Mouse (Mus musculus) ES-CJ7 (cell line): ENCODE results near the gene Eif1.
"Not testable (repeated sequence)": the region's sequence is repeated elsewhere in the genome, so short reads cannot be mapped to it uniquely, and the experiment has no call there.

ENCODE experiments used
- DNase-seq: peaks from one replicate; pipeline ENCODE4 v3.0.0; 2011; ENCODE audit warnings: low read depth, low spot score

Eif1 gene

GRCm38 (mm10) chr11:100352076-100352857, 32.6 kb downstream of the Eif1 start:
- peak; percentile 68 for DNase-seq

DNA sequence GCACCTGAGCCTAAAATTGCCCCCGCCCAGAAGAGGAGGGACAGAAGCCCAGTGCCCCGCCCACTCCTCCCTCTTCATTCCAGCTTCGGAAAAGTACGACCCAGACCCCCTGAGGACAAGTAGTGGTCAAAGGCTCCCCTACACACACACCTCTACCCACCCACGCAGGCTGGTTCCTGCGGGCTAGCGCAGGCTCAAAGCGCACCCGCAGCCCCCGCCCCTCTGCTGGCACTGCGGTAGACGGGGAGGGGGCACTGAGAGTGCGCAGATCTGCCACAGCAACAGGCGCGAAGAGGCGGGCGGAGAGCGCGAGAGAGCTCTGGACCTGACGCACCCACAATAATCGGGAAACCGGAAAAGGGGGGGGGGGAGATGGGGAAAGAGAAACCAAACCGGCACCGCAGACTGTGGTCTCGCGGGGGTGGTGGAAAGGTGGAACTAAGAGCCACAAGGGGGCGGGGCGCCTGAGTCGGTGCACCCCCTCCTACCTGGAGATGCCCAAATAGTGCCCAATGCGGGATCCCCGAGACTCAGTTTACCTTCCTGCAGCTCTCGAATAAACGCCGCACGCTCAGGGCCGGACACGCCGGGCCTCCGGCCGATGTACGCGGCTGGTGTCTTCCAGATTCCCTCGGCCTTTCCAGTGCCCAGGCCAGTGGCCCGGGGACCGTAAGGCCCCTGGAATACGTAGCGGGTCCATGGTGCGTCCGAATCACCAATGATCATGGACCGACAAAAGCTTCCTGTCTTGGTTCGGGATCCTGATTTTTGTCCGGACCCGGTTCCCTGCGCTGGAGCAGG, 35.7 kb downstream of the Eif1 start:
- DNase-seq, result peak; percentile 83

DNA sequence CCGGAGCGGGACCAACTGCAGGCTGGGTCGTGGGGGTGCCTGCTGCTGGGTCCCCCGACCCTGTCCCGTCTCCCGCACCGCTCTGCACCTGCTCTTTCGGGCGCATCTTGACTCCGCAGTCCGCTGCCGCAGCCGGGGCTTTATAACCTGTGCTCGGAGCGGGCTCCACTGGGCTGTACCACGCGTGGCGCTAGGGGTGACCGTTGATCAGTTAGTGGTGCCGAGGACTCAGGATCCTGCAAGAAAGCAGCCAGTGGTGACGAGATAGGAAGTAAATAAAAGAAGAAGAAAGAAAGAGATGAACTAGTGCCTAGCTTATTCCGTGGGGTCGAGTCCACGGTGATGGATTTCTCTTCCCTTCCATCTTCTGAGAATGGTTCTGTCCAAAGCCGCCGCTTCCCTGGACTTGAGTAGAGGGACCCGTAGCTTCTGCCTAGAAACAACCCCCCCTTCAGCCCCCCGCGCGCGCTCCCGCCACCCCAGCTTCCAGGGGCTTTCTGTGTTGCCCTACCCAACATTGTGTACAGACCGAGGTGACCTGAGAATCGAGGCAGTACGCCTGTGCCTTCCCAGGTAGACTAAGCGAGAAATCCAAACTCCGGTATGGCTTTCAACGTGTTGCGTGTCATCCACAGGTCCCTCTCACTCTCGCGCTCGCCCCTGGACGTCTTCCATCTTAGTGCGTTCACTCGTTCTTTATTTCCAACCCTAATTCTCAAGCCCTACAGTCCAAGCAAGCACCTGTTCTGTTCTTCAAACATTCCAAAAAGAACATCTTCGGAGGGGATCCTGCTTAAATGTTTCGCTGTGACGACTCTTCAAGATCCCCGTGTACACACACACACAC, 36.5 kb downstream of the Eif1 start, which contains the start of gene Hap1:
Gene Hap1 (minus strand): TSS at position 157 of the 847 bp plus-strand sequence.
- DNase-seq, result peak; percentile 86

- peak; percentile 66 for DNase-seq
Observed at GRCm38 (mm10) chr11:100356819-100357211, 37.1 kb downstream of the Eif1 start.

DNA sequence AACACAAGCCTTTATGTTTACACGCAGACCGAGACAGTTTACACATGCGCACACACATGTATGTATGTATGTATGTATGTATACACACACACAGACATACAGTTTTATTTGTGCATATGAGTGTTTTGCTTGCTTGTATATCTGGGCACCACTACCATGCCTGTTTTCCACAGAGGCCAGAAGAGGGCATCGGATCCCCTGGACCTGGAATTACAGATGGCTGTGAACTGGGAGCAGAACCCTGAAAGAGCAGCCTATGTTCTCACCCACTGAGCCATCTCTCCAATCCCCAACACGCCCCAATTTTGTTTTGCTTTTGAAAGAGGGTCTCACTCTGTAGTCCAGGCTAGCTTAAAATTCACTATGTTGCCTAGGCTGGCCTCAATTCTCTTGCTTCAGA, 37.7 kb downstream of the Eif1 start:
- peak; percentile 68 for DNase-seq

DNA sequence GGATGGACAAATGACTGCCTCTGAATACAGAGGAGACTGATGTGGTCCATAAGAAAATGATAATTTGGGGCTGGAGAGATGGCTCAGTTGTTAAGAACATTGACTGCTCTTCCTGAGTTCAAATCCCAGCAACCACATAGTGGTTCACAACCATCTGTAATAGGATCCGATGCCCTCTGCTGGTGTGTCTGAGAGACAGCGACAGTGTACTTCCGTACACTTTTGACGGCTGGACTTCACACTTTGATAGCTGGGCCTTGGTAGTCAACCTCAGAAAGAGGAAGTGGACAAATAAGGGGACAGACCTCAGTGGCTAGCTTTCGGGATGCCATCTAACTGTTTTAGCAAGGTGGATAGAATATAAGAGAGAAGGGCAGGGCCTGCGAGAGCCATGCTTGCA, 40.5 kb downstream of the Eif1 start:
- DNase-seq, result no peak

DNA sequence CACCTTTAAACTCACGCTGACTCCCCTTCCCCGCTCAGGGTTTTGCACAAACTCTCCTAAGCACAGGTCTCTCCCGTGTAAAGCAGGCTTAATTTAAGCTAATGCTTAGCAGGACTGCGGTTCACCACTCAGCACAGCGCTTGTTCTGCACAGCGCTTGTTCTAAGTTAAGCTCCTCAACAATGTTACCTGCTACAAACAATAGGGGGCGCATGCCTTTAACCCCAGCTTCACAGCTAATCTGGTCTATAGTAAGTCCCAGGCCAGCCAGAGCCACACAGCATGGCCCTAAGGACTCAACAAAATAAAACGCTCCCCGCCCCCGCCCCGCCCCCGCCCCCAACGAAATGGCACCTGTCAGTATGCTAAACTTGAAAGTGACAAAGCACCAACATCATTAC, 41.4 kb downstream of the Eif1 start:
- not testable (repeated sequence) for DNase-seq

DNA sequence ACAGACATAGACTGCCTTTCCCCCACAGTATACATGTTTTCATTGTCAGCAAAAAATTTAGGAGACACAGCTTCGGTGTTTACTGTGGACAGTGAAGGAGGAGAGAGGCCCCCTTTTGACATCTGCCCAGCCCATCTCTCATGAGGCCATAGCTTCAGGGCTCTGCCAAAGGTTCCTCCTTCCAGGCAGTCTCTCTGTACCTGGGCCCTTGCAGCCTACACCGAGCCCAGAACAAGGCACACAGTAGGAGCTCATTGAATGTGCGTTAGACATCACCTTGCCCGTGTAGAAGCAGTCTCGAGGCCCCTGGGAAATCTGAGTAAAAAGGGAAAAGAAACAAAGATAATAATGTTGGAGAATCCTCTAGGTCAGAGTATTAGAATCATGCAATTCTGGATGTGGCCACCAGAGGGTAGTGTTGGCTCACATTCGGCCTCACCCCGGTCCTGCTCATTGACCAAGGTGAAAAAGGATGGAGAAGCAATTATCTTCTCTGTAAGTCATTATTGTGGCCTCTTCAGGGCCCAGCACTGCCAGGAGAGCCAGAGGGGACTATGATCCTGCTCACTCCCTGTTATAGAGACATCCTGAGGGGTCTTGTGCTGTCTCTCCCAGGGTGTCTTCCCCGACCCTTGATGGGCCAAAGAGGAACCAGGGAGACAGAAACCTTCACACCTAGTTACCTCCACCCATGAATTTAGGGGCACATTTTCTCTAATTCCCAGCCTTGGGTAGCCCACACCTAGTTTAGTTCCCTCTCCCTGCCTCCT, 42.7 kb downstream of the Eif1 start:
- DNase-seq, result peak; percentile 66

DNA sequence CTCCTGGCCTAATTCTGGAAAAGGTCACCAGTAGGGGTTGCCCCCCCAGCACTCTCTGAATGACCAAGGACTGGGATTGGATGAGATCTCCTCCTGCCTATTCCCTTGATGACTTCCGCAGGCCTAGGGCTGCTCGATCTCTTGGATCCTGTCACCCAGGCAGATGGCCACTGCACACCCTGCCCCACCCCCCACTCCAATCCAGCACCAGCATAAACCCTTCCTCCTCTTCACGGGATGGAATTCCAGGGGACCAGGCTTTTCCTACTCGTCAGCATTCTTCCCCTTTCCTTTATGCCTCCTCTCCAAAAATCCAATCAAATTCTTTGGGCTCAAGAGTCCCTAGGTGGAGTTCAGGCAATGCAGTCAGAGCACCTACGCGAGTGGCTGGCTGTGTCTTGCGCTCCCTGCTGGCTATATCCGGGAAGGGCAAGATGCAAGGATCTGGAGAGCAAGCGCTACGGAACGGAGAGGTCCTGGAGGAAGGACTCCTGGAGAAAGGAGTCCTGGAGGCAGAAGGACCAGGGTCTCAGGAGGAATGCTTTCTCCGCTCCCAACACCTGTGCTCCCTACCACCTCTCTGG, 43.4 kb downstream of the Eif1 start:
- DNase-seq, result peak; percentile 89

- DNase-seq, result no peak
Observed at GRCm38 (mm10) chr11:100369145-100369544, 49.5 kb downstream of the Eif1 start.

DNA sequence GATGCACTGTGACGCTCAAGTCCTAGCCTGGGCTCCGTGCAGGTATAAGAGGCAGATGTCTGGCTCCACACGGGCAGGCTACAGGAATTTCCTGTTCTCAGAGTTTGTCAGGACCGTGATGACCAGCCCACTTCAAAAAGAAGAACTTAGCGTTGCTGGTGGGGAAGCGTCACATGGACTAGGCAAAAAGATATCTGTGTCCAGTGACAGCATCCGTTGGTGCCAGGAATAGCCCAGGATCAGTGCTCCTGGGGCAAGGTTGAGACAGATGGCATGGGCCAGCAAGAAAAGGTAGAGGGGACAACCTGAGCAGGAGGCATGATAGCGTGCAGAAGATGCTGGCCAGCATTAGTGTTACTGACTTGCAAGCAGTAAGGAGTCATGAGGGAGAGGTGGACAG, 50.1 kb downstream of the Eif1 start:
- DNase-seq, result no peak
